Mouse (Mus musculus) E14TG2a.4 (cell line): ENCODE results near the gene Sema4c.

ENCODE experiments used
- CTCF ChIP-seq: conservative IDR thresholded peaks from 2 replicates; pipeline ENCODE4 v1.5.1; 2014; ENCODE audit warnings: low read length
- NANOG ChIP-seq: IDR thresholded peaks from 2 replicates; pipeline ENCODE4 v1.6.1; 2014; ENCODE audit warnings: borderline replicate concordance, low read length, mixed read lengths
- POU5F1 ChIP-seq: IDR thresholded peaks from 2 replicates; pipeline ENCODE4 v1.6.1; 2014; ENCODE audit warnings: low read length, borderline replicate concordance

GRCm38 (mm10) chr1:36570320-36570719 is 12.2 kb upstream of the Sema4c start:
- no peak for TF ChIP-seq CTCF
- TF ChIP-seq NANOG, result no peak
- no peak for TF ChIP-seq POU5F1
